9 mouse cellular contexts compared by ENCODE assay signal in genomic region chr15:93513939-93514341, GRCm38 (mm10).
DNase-seq lines count a peak whose midpoint lies in the region; ATAC-seq lines count a peak whose summit lies in the region.
"Had no signal": no experiment of that assay in that cellular context is flagged by ENCODE, and none has a peak within 500 bp of the region (broad histone marks: within the 10 kb centered on the region; RNA-seq: fewer than 3 reads in every experiment).

No protein-coding gene starts in this region.

- H3K36me3 ChIP-seq in heart, embryonic 11.5 days (ENCODE audit: control insufficient read depth, insufficient read depth, low read length) = peaks cover 10% of the 10 kb centered on the region
- H3K36me3 ChIP-seq in liver, embryonic 13.5 days = peaks cover 6% of the 10 kb centered on the region
- H3K36me3 ChIP-seq: midbrain, embryonic 12.5 days had no signal

- H3K9me3 ChIP-seq in heart, embryonic 11.5 days (replicated peaks; ENCODE audit: control insufficient read depth, low read length) = no peaks in the 10 kb centered on the region
- no peaks in the 10 kb centered on the region for H3K9me3 ChIP-seq in liver, embryonic 13.5 days (replicated peaks)
- H3K9me3 ChIP-seq: midbrain, embryonic 12.5 days had no signal

- no peak for DNase-seq in heart, postnatal 4 days
- peak; percentile 23 for DNase-seq in liver, embryonic 13.5 days
- DNase-seq in frontal cortex, adult 2 months (ENCODE audit: extremely low spot score in 1 of 2, low spot score in 1 of 2) = no peak
- no peak for DNase-seq in spleen, postnatal 14 days (ENCODE audit: low spot score in 2 of 2)
- no peak for DNase-seq in cerebellum, postnatal 4 days (ENCODE audit: low spot score in 2 of 2)

- H3K27ac ChIP-seq in heart, embryonic 11.5 days (ENCODE audit: low read depth, low read length) = no peak overlapping the region
- no peak overlapping the region for H3K27ac ChIP-seq in liver, embryonic 13.5 days
- H3K27ac ChIP-seq: midbrain, embryonic 12.5 days had no signal

- 5% methylated on average over 10 of the region's 10 CpGs for WGBS in heart, embryonic 11.5 days (ENCODE audit: insufficient replicate concordance)
- 6% methylated on average over 10 of the region's 10 CpGs for WGBS in liver, embryonic 13.5 days (ENCODE audit: insufficient replicate concordance)

- peak overlapping the region; percentile 41 for H3K4me2 ChIP-seq in heart, embryonic 11.5 days
- peak overlapping the region; percentile 57 for H3K4me2 ChIP-seq in liver, embryonic 13.5 days
- H3K4me2 ChIP-seq: midbrain, embryonic 12.5 days had no signal

- H3K9ac ChIP-seq in heart, embryonic 11.5 days (ENCODE audit: low read depth, low read length) = no peak overlapping the region
- H3K9ac ChIP-seq in liver, embryonic 13.5 days = peak overlapping the region; percentile 49; the same call in 1 of the 2 replicates
- H3K9ac ChIP-seq: midbrain, embryonic 12.5 days had no signal

- H3K27me3 ChIP-seq in heart, embryonic 11.5 days (ENCODE audit: control insufficient read depth, insufficient read depth, low read length) = no peaks in the 10 kb centered on the region
- peaks cover 16% of the 10 kb centered on the region for H3K27me3 ChIP-seq in liver, embryonic 13.5 days

- ATAC-seq in heart, embryonic 11.5 days (replicated peaks; ENCODE audit: insufficient number of reproducible peaks, low FRiP score, low TSS enrichment) = no peak
- peak; percentile 43 for ATAC-seq in common myeloid progenitor, adult 5-6 weeks (replicated peaks; ENCODE audit: low read depth, poor library complexity, severe bottlenecking)
- peak; percentile 76 for ATAC-seq in inflammation-experienced regulatory T-cells, adult 6 months
- ATAC-seq in liver, embryonic 13.5 days (ENCODE audit: low read depth) = peak; percentile 54; the same call in 1 of the 2 replicates

- H3K4me3 ChIP-seq in heart, embryonic 11.5 days (ENCODE audit: low read depth, low read length) = peak overlapping the region; percentile 4; the same call in 1 of the 2 replicates
- H3K4me3 ChIP-seq in liver, embryonic 13.5 days (replicated peaks) = peak overlapping the region; percentile 40
- H3K4me3 ChIP-seq: midbrain, embryonic 12.5 days had no signal

- peaks cover 48% of the 10 kb centered on the region for H3K4me1 ChIP-seq in heart, embryonic 11.5 days (ENCODE audit: control insufficient read depth, insufficient read depth, low read length)
- H3K4me1 ChIP-seq in liver, embryonic 13.5 days (replicated peaks) = peaks cover 37% of the 10 kb centered on the region
